Mouse (Mus musculus): ENCODE results near the gene Prss43.

DNA sequence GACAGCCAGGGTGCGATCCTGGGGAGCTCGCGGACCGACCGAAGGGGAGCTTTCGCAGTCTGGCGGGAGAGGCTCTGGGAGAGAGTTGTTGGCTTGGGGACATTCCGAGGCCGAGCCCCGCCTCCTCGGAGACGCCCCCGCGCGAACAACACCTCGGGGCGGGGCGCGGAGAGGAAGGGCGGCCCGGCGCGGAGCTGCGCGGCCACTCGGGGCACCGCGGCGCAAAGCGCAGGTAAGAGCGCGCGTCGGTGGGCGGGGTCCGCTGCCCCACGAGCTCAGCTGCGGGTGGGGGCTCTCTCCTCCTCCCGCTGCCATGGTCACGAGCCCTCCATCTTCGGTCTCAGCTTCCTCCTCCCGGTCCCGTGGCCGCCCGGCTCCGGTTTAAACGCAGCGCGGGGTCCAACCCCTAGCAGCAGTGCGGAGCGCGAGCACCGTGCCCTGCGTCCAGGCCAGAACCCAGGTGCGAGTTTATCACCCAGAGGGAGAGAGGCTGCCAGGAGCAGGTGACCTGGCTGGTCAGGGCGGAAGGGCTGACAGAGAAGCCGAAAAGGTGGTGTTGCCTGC is 53.6 kb downstream of the Prss43 start, which contains the start of gene Tmie:
- TF ChIP-seq CTCF (IDR thresholded peaks at IDR 0.05; ENCODE audit: insufficient read depth, low read length), result no peak
- TF ChIP-seq POLR2A (IDR thresholded peaks at IDR 0.05; ENCODE audit: borderline replicate concordance, extremely low read depth, low read depth, low read length), result peak; percentile 88; the same call in 1 of the 2 replicates

All from lung, adult 2 months (tissue).